Mouse (Mus musculus) spleen, adult 2 months (tissue): ENCODE results near the gene Dkk2.

Source experiments
- CTCF ChIP-seq: fragments of 200-500 bp; IDR thresholded peaks from 2 replicates; pipeline ENCODE4 v1.5.1; 2011; ENCODE audit warnings: mild to moderate bottlenecking, inconsistent platforms; ENCODE audit not compliant: insufficient read depth, insufficient read length, insufficient replicate concordance; ENCODE audit errors: extremely low read depth
- POLR2A ChIP-seq: fragments of 200-500 bp; IDR thresholded peaks from 2 replicates; pipeline ENCODE4 v1.6.1; 2011; ENCODE audit warnings: low read depth, low read length, inconsistent platforms

DNA sequence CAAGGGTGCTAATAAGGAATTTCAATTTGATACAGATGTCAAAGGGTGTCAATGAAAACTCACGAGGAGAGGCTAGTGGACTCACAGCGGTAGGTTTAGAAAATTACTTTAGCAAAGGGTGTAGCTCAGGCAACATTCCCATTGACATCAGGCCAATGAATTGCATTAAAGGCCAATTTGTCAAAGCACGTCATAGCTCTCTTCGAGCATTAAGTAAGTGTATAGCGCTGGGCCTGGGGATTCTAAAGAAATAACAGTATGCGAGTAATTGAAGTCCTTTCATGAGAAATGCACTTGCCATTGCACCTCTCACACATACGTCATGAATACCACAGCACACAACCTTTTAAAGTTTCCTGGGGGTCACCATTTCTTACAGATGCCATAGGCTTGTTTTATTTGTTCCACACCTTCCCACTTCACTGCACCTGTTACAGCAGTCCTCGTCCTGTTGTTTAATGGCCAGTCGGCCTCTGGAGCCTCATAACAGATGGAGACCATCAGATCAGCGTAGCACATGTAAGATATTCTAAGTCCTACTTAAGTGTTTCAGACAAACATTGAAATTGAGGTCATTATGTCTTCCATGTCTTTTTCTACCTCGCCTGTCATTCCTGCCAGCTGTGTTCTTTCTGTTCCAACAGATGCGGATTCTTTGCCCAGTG is 101.9 kb downstream of the Dkk2 start:
- TF ChIP-seq POLR2A (no peak), CTCF (no peak)
